Mouse (Mus musculus) heart, postnatal 10 days (tissue): ENCODE results near the gene Fstl4. TPM values are rescaled to one million over a fixed set of nuclear protein-coding genes. Genes with fewer than 3 reads are reported as not detected.
"Not testable (repeated sequence)": the region's sequence is repeated elsewhere in the genome, so short reads cannot be mapped to it uniquely, and the experiment has no call there.

Source experiments
- DNase-seq, 2 experiments: peaks; one replicate each; pipeline ENCODE4 v3.0.0; 2021
- intact Hi-C: fragments of 180-260 bp; cut with DNase I; formaldehyde crosslinking; loops from one replicate; pipeline ENCODE4 v1.15.1; 2025
- total RNA-seq, 2 experiments: library from RNA; stranded (reverse); gene quantifications; 2 replicates each; pipeline ENCODE4 v1.2.3; 2021

Fstl4 gene
- total RNA-seq, 2 experiments from 2014 or later, result 7.7 to 8.5 TPM

DNA sequence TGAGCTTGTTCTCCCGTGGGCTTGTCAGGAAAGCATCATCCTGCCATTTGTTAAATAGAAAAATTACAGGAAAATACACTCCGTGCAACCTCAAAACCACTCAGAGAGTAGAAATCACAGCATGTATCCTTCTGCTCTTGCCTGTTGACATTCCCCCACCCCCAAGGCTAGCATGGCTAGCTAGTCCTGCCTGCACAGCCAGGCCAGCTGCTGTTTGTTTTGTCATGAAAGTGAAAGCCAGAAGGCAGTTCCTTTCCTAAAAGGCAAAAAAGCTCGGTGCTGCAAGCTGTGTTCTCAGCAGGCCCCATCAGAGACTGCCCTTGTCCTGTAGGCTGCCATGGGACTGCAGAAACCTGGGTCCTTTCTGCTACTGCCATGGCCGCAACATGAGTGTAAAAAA, 418.4 kb downstream of the Fstl4 start:
- DNase-seq, result peak; percentile 47 to 61

DNA sequence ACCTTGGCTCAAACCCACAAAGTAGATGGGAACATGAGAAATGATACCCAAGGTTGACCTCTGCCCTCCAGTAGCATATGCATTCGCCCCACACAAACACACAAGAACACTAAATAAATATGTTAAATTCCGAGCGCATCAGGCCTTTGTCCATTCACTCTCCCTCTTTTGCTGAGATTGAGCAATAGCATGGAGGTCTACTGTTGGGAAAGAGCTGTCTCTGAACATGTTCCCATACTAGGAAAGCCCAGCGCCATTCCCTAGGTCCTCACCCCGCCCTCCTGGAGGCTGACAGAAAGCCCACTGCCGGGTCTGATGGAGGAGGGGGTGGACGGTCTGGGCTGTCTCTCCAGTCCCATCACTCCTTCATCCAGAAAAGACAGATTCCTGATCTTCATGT, 419.6 kb downstream of the Fstl4 start:
- intact Hi-C loops, result no loop called here
- DNase-seq, result no peak

More for the DNA sequence above, 418.4 kb downstream of the Fstl4 start:
- intact Hi-C loops, result no loop called here

DNA sequence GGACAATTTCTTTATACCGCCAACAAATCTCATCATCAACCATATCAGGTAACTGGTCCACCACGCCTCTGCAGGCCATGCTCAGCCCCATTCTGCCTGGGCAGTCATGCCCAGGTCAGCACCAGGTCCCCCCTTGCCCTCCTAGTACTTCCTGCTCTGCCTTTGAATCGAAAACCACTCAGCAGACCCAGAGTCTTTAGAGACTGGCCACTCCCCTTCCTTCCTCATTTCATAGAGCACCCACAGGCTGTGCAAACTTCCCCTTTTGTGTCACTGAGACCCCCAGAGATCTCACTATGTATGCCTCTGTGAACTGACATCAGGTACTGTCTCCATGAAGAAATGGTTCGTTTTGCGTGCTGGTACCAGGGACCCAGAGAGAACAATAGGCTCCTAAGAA, 420.3 kb downstream of the Fstl4 start:
- no peak for DNase-seq
- intact Hi-C loops, result no loop called here

DNA sequence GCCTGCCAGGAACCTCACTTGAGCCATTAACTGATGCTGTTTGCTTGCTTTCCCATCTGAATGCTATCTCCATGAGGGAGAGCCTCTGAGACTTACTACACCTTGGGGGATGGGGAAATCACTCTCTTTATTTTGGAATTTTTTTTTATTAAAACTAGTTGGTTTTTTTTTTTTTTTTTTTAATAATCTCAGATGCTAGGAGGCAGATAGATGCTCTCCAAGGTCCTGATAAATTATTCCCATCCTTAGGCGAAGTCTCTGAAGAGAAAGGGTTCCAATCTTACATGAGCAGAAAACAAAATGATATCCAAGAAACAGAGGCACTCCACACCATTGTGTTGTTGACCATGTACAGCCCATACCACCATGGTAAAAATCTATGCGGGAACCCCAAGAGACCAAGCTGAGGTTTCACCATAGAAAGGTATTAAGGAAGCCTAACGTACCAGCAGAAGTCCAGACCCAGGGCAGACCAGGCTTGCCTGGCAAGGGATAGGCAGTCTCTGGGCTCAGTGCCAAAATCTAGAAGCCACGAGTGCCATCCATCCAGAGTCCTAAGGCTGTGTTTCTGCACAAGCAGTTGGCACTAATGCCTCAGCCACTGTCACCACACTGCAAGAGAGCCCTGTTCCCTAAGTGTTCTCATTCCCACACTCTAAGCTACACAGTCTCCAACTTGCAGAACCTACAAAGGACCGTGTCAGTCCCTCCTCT, 423.1 kb downstream of the Fstl4 start:
- intact Hi-C loops, result no loop called here
- peak; percentile 17 to 23 for DNase-seq

DNA sequence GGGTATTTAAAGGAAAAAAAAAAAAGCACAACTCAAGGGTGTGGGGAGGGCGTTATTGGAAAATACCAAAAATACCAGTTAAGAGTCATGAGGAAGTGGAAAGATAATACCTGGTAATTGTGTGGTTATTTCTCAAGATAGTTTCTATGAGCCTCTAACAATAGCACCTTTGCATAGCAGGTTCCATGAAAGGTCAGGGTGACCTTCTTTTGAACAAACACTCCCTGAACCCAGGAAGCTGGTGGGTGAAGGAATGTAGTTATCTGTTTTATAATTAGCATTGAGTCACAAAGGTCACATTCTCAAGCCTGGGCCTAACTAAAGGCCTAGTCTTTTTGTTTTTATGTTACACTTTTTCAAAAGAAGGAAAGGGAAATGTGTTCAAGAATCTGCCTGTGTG, 432.1 kb downstream of the Fstl4 start:
- intact Hi-C loops, DNase-seq: not testable (repeated sequence)

DNA sequence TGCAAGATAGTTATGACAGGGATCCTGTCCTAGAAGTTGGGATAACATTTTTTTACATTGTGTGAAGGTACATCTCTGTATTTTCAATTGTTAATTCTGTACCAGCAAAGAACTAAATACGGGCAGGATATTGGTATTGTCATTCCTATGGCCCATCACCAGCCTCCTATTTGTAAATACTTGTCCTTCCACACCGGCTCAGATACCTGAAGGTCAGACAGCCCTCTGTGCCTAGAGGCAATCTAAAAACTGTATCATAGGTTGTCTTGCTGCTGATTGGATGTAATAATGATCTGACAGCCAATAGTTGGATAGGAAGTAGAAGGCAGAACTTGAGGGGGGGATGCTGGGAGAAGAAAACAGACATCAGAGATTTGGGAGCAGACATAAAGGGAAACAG, 432.7 kb downstream of the Fstl4 start:
- no peak for DNase-seq
- intact Hi-C loops, result no loop called here

DNA sequence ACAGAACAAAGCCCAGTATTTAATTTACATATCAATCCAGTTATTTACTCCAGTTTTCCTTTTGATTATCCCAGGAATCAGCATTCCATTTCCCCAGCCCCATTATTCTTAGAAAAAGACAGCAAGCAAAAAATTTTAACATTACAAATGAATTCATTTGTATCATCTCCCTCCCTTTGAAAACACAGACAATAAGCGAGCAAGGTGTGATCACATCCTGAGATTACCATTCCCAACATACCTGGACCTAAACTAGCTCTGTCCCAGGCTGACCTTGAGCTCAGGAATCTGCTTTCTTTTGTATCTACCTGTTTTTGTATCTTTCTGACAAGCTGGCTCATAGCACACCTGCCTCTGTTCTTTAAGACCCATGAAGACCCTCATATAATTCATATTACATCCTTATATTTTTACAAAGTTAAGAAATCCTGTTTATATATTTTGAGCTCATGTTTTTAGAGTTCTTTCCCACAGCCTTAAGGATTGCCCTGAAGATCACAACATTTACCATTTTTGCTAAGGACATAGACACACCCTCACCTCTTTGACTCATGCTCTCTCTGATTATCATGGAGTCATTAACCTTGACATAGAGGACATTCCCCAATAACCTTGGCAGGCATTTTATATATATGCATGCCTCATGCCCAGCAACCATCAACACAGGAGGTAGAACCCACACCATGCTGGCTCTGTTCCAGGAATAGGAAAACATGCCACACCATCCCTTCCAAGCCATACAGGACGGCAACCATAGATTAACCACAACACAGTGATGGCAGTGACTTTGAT, 438.2 kb downstream of the Fstl4 start:
- intact Hi-C loops, result no loop called here
- no peak for DNase-seq

DNA sequence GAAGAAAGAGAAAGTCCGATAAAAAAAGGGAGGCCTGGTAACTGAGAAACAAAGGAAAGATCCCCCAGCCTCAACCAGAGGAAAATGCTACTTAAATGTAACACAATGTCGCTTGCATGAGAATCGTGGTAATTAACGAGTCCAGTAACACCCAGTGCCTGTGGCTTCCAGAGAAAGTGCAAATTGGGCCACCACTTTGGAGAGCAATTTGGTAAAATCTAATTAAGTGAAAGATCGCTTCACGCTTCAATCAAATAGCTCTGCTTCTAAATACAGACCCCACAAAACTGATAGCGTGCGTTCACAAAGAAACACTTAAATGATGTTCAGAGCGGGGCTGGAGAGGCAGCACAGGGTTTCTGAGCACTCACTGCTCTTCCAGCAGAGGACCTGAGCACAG, 446.4 kb downstream of the Fstl4 start:
- DNase-seq, result no peak
- intact Hi-C loops, result no loop called here

DNA sequence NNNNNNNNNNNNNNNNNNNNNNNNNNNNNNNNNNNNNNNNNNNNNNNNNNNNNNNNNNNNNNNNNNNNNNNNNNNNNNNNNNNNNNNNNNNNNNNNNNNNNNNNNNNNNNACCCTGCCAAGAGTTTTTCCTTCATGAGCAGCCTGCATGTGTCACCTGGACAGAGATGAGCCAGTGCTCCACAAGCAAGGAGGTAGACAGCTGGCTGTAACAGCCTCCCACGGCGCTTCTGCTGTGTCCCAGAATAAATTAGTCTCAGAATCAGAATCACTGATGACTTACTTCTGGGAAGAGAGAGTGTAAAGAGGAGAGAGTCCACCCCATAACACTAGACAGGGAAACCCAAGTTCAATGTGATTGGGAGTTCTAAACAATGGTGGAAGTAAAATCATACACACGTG, 464.6 kb downstream of the Fstl4 start:
- no peak for DNase-seq
- intact Hi-C loops, result no loop called here

DNA sequence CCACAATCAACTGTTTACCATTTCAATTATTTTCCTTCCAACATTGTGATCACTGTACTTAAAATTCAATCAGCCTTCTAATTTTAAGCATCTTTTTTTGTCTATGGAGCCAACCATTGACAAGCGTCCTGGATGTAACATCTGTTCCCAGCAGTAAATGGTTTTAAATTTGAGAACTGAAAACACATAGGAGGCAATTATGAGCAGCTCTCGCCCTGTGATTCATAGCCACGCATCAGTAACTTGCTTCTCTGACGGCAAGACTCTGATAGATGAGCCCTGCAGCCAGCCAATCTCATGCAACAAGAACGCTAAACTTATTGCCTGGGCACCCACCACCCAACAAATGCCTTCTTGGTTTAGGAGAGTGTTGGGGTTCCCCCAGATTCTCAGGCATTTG, 467.4 kb downstream of the Fstl4 start:
- DNase-seq, result no peak
- intact Hi-C loops, result no loop called here

DNA sequence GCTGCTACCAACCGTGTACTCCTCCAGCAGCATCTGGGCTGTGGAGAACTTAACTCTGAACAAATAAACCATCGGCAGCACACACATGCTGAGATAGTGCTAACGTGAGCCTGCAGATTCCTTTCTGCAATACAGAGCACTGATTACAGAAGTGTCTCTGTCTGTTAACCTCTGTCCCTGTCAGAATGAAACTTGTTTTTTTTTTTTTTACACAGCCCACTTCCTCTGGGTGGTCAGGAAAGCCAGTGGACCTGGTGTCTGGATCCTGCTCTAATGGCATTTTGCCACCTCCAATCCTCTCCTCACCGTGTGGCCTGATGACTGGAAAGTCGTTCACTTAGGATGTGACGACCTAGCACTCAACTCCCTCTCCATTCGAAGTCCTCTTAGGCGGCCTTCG, 469.2 kb downstream of the Fstl4 start:
- intact Hi-C loops, result no loop called here
- no peak for DNase-seq
